Mouse (Mus musculus): ENCODE measurements around the gene Aplf. TPM values are rescaled to one million over a fixed set of nuclear protein-coding genes. Genes with fewer than 3 reads are reported as not detected.
A peak's percentile ranks its signal among the peaks of the same experiment; 100 is the strongest.
"Not testable (repeated sequence)": the region's sequence is repeated elsewhere in the genome, so short reads cannot be mapped to it uniquely, and the experiment has no call there.

Gene Aplf
- total RNA-seq, 2 experiments from 2014 or later: 2.3 to 3.4 TPM

- DNase-seq: no peak
- intact Hi-C loops (cut with DNase I): no loop called here
These were observed 39.8 kb downstream of the Aplf start for GRCm38 (mm10) chr6:87632176-87632575.

- DNase-seq; intact Hi-C loops (cut with DNase I): not testable (repeated sequence)
These were observed 43.1 kb downstream of the Aplf start for GRCm38 (mm10) chr6:87628936-87629335.

GRCm38 (mm10) chr6:87623151-87623550 lies 48.8 kb downstream of the Aplf start:
- intact Hi-C loops (cut with DNase I): no loop called here
- no peak for DNase-seq

GRCm38 (mm10) chr6:87621281-87621680 lies 50.7 kb downstream of the Aplf start:
- intact Hi-C loops (cut with DNase I): no loop called here
- peak in 1 of 2 experiments; percentile 10 for DNase-seq

GRCm38 (mm10) chr6:87618021-87618420 lies 54.0 kb downstream of the Aplf start:
- DNase-seq: no peak
- intact Hi-C loops (cut with DNase I): no loop called here

- intact Hi-C loops (cut with DNase I): no loop called here
- DNase-seq: no peak
These were observed 56.3 kb downstream of the Aplf start for GRCm38 (mm10) chr6:87615696-87616083.

- intact Hi-C loops (cut with DNase I): loop anchor here (1.0 kb wide), 1 partner anchor 55 kb away; no protein-coding TSS in a partner anchor
- peak; percentile 31 to 67 for DNase-seq
These were observed 56.9 kb downstream of the Aplf start for GRCm38 (mm10) chr6:87614794-87615695.

- intact Hi-C loops (cut with DNase I): no loop called here
- peak; percentile 39 to 48 for DNase-seq
These were observed 72.2 kb downstream of the Aplf start for GRCm38 (mm10) chr6:87599825-87600224.

GRCm38 (mm10) chr6:87597116-87597833 lies 74.7 kb downstream of the Aplf start:
- intact Hi-C loops (cut with DNase I): no loop called here
- no peak for DNase-seq

- no peak for DNase-seq
- intact Hi-C loops (cut with DNase I): no loop called here
These were observed 77.8 kb downstream of the Aplf start for GRCm38 (mm10) chr6:87594188-87594587.

GRCm38 (mm10) chr6:87590394-87591281 lies 81.4 kb downstream of the Aplf start, which contains the start of gene Prokr1:
Gene Prokr1, minus strand, starts transcription at chr6:87590743.
- peak; percentile 48 to 56 for DNase-seq
- intact Hi-C loops (cut with DNase I): no loop called here

- DNase-seq: no peak
- intact Hi-C loops (cut with DNase I): no loop called here
These were observed 82.1 kb downstream of the Aplf start for GRCm38 (mm10) chr6:87589718-87590393.

GRCm38 (mm10) chr6:87583991-87584390 lies 88.0 kb downstream of the Aplf start:
- no peak for DNase-seq
- intact Hi-C loops (cut with DNase I): no loop called here

- no peak for DNase-seq
- intact Hi-C loops (cut with DNase I): no loop called here
These were observed 88.8 kb downstream of the Aplf start for GRCm38 (mm10) chr6:87583183-87583611.

GRCm38 (mm10) chr6:87582456-87582855 lies 89.5 kb downstream of the Aplf start:
- peak; percentile 36 to 48 for DNase-seq
- intact Hi-C loops (cut with DNase I): no loop called here

GRCm38 (mm10) chr6:87581581-87581980 lies 90.4 kb downstream of the Aplf start:
- intact Hi-C loops (cut with DNase I): no loop called here
- no peak for DNase-seq

- intact Hi-C loops (cut with DNase I): no loop called here
- DNase-seq: no peak
These were observed 90.9 kb downstream of the Aplf start for GRCm38 (mm10) chr6:87581071-87581470.
